23 mouse cellular contexts compared by ENCODE assay signal in genomic region chr5:22546536-22546935, GRCm38 (mm10). TPM values are rescaled to one million over a fixed set of nuclear protein-coding genes. Genes with fewer than 3 reads are reported as not detected.
A peak's percentile ranks its signal among the peaks of the same experiment; 100 is the strongest.
DNase-seq lines count a peak whose midpoint lies in the region; ATAC-seq lines count a peak whose summit lies in the region.
"Had no signal": no experiment of that assay in that cellular context is flagged by ENCODE, and none has a peak within 500 bp of the region (broad histone marks: within the 10 kb centered on the region; RNA-seq: fewer than 3 reads in every experiment).

No protein-coding gene starts in this region.

- no peak overlapping the region for H3K9ac ChIP-seq in heart, embryonic 11.5 days (ENCODE audit: low read depth, low read length)
- H3K9ac ChIP-seq in liver, embryonic 12.5 days: peak overlapping the region; percentile 58
- H3K9ac ChIP-seq in liver, embryonic 16.5 days (ENCODE audit: low read depth, low read length): peak overlapping the region; percentile 53
- H3K9ac ChIP-seq: embryonic facial prominence, embryonic 13.5 days; heart, embryonic 15.5 days; hindbrain, embryonic 15.5 days had no signal

- WGBS in heart, embryonic 11.5 days (ENCODE audit: insufficient replicate concordance): 86% methylated on average over 5 of the region's 5 CpGs
- 85% methylated on average over 5 of the region's 5 CpGs for WGBS in liver, embryonic 12.5 days (ENCODE audit: insufficient replicate concordance)
- 71% methylated on average over 5 of the region's 5 CpGs for WGBS in liver, embryonic 16.5 days (ENCODE audit: insufficient replicate concordance)

- no peak overlapping the region for H3K4me3 ChIP-seq in heart, embryonic 11.5 days (ENCODE audit: low read depth, low read length)
- H3K4me3 ChIP-seq in liver, embryonic 12.5 days: peak overlapping the region; percentile 13; the same call in 1 of the 2 replicates
- 0 out of 2 replicates have a peak overlapping the region, but pooled peaks have one; percentile 2 for H3K4me3 ChIP-seq in liver, embryonic 16.5 days (ENCODE audit: low read depth, low read length)
- H3K4me3 ChIP-seq: embryonic facial prominence, embryonic 13.5 days; forebrain, embryonic 10.5 days; heart, embryonic 10.5 days; heart, embryonic 15.5 days; hindbrain, embryonic 15.5 days had no signal

- no peaks in the 10 kb centered on the region for H3K27me3 ChIP-seq in heart, embryonic 11.5 days (ENCODE audit: control insufficient read depth, insufficient read depth, low read length)
- H3K27me3 ChIP-seq in liver, embryonic 12.5 days (replicated peaks): no peaks in the 10 kb centered on the region
- no peaks in the 10 kb centered on the region for H3K27me3 ChIP-seq in liver, embryonic 16.5 days (ENCODE audit: control insufficient read depth, insufficient read depth, low read depth, low read length)
- H3K27me3 ChIP-seq: CH12.LX; embryonic facial prominence, embryonic 13.5 days; heart, embryonic 15.5 days; hindbrain, embryonic 15.5 days had no signal

- peaks cover 4% of the 10 kb centered on the region; the same call in 1 of the 2 replicates for H3K4me1 ChIP-seq in heart, embryonic 11.5 days (ENCODE audit: control insufficient read depth, insufficient read depth, low read length)
- H3K4me1 ChIP-seq in liver, embryonic 12.5 days: peaks cover 76% of the 10 kb centered on the region
- peaks cover 50% of the 10 kb centered on the region for H3K4me1 ChIP-seq in liver, embryonic 16.5 days (ENCODE audit: control insufficient read depth, low read depth, low read length)

- no peak for ATAC-seq in heart, embryonic 11.5 days (replicated peaks; ENCODE audit: insufficient number of reproducible peaks, low FRiP score, low TSS enrichment)
- peak; percentile 16 for ATAC-seq in erythroblast, adult 5-6 weeks (replicated peaks; ENCODE audit: low FRiP score, poor library complexity, severe bottlenecking)
- ATAC-seq in liver, embryonic 12.5 days: no peak
- ATAC-seq in liver, embryonic 16.5 days (ENCODE audit: low read depth): no peak
- ATAC-seq: forebrain, embryonic 14.5 days; intestine, embryonic 16.5 days had no signal

- H3K9me3 ChIP-seq in heart, embryonic 11.5 days (replicated peaks; ENCODE audit: control insufficient read depth, low read length): no peaks in the 10 kb centered on the region
- H3K9me3 ChIP-seq in liver, embryonic 12.5 days (replicated peaks): no peaks in the 10 kb centered on the region
- no peaks in the 10 kb centered on the region for H3K9me3 ChIP-seq in liver, embryonic 16.5 days (replicated peaks; ENCODE audit: control insufficient read depth, low read length)
- H3K9me3 ChIP-seq: embryonic facial prominence, embryonic 13.5 days; forebrain, embryonic 10.5 days; heart, embryonic 10.5 days; heart, embryonic 15.5 days; hindbrain, embryonic 15.5 days had no signal

- peaks cover 18% of the 10 kb centered on the region for H3K36me3 ChIP-seq in heart, embryonic 11.5 days (ENCODE audit: control insufficient read depth, insufficient read depth, low read length)
- peaks cover 57% of the 10 kb centered on the region for H3K36me3 ChIP-seq in liver, embryonic 12.5 days
- H3K36me3 ChIP-seq in liver, embryonic 16.5 days (ENCODE audit: control insufficient read depth, insufficient read depth): peaks cover 35% of the 10 kb centered on the region

- H3K27ac ChIP-seq in heart, embryonic 11.5 days (ENCODE audit: low read depth, low read length): 0 out of 2 replicates have a peak overlapping the region, but pooled peaks have one; percentile 2
- H3K27ac ChIP-seq in liver, embryonic 12.5 days: peak overlapping the region; percentile 93
- H3K27ac ChIP-seq in liver, embryonic 16.5 days (ENCODE audit: low read length): peak overlapping the region; percentile 78
- H3K27ac ChIP-seq: embryonic facial prominence, embryonic 13.5 days; forebrain, embryonic 10.5 days; heart, embryonic 10.5 days; heart, embryonic 15.5 days; hindbrain, embryonic 15.5 days had no signal

- no peak overlapping the region for H3K4me2 ChIP-seq in heart, embryonic 11.5 days
- H3K4me2 ChIP-seq in liver, embryonic 12.5 days: peak overlapping the region; percentile 54
- H3K4me2 ChIP-seq in liver, embryonic 16.5 days (ENCODE audit: low read depth, low read length): peak overlapping the region; percentile 58
- H3K4me2 ChIP-seq: embryonic facial prominence, embryonic 13.5 days; heart, embryonic 15.5 days; hindbrain, embryonic 15.5 days had no signal

- no peak for DNase-seq in heart, postnatal 10 days
- no peak for DNase-seq in gastrocnemius, postnatal 25 days
- DNase-seq in layer of hippocampus, adult 11-12 months (ENCODE audit: low spot score): no peak
- no peak for DNase-seq in frontal cortex, postnatal 36 days (ENCODE audit: low spot score in 2 of 2)
- DNase-seq: adrenal gland, postnatal 10 days; cerebellum, adult 11-12 months; cerebellum, adult 9-10 months; cerebellum, postnatal 36 days; gastrocnemius, postnatal 36 days; heart, adult 18-20 months; heart, postnatal 36 days had no signal

- intact Hi-C loops in heart, postnatal 10 days (cut with DNase I): no loop called here

RNA-seq across cellular contexts. Expression of gene Orc5, which starts 3.7 kb away (rescaled TPM):
- polyA plus RNA-seq in heart, embryonic 11.5 days (2014; fragmentation: Nextera tagmentation; extraction: Ambion mirVana): 37.9 and 39.1 TPM in 2 replicates
- 10 to 100 TPM in 1 of 2 experiments, 1 to 10 TPM in 1; 9.3 to 11.9 TPM for total RNA-seq in heart, postnatal 10 days (2021)
- 13.0 and 19.2 TPM in 2 replicates for total RNA-seq in erythroblast, adult 5-6 weeks (2015; ENCODE audit: low replicate concordance)
- total RNA-seq in erythroblast, adult 5-6 weeks (2017; ENCODE audit: low replicate concordance): 13.5 and 21.0 TPM in 2 replicates
- polyA plus RNA-seq in liver, embryonic 12.5 days (2016; fragmentation: Nextera tagmentation; extraction: Ambion mirVana): 66.5 and 72.8 TPM in 2 replicates
- polyA plus RNA-seq in liver, embryonic 16.5 days (2015; fragmentation: Nextera tagmentation; extraction: Ambion mirVana): 47.1 and 49.8 TPM in 2 replicates
- 1 to 10 TPM; 6.2 to 6.5 TPM for total RNA-seq in gastrocnemius, postnatal 25 days (2021)

Comparison
In these comparisons a context has a peak if more than half of its experiments do, and no peak if none do; other contexts are left out.
1. H3K27ac ChIP-seq: peak in every context shown above with its lines; median percentile 93 in liver, embryonic 12.5 days; 78 in liver, embryonic 16.5 days; 2 in heart, embryonic 11.5 days.